Mouse (Mus musculus) ES-E14 (cell line): ENCODE data around the gene Ppp1r26.

Source experiments
- CHD2 ChIP-seq: IDR thresholded peaks from 2 replicates; pipeline ENCODE4 v1.6.1; 2014; ENCODE audit warnings: mild to moderate bottlenecking, low read depth, low read length, inconsistent platforms
- MAFK ChIP-seq: IDR thresholded peaks from 2 replicates; pipeline ENCODE4 v1.6.1; 2014; ENCODE audit warnings: mild to moderate bottlenecking, low read depth, low read length, inconsistent platforms; ENCODE audit not compliant: insufficient read depth
- ZC3H11A ChIP-seq: IDR thresholded peaks from 2 replicates; pipeline ENCODE4 v1.6.1; 2012; ENCODE audit warnings: low read depth, mild to moderate bottlenecking, inconsistent platforms, low read length, borderline replicate concordance
- ZNF384 ChIP-seq: IDR thresholded peaks from 2 replicates; pipeline ENCODE4 v1.6.1; 2012; ENCODE audit warnings: low read depth, low read length, inconsistent platforms

DNA sequence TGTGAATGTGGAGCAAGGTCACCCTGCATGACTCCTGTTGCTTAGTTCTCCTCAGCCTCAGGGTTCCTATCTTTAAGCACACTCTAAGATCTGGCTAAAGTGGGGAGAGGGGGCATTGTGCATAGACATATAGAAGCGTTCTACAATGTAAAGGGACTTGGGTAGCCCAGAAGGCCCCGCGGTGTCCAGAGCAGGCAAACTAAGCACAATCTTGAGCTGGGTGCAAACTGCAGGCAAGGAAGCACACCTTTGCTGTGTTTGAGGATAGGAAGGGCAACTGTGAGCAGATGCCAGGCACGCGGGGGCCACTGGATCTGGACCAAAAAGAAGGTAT lies 452 bp upstream of the Ppp1r26 start:
- TF ChIP-seq MAFK = no peak
- TF ChIP-seq ZC3H11A = no peak
- no peak for TF ChIP-seq CHD2
- TF ChIP-seq ZNF384 = no peak
